Mouse (Mus musculus): ENCODE data around the gene Rcan2.

DNA sequence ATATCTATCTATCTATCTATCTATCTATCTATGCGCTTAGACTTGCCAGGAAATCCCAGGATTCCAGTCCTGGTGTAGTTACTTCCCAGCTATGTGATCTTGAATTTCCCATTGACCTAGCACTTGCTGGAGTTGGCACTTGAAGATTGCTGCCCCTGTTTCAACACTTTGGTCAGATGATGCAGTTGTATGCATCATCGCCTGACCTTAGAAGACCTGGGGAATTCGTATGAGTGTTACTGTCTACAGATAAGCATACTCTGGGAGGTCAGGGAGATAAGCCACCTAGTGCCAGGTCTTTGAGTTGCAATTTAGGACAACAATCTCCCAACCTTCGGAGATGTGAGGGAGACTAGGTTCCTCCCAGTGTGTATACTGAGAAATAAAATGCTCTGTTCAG is 5.7 kb downstream of the Rcan2 start:
- no peak for TF ChIP-seq POLR2A (IDR thresholded peaks at IDR 0.05; ENCODE audit: extremely low read depth, insufficient read depth, low read length)
- peak; percentile 9; the same call in 1 of the 2 replicates for TF ChIP-seq CTCF (IDR thresholded peaks at IDR 0.05; ENCODE audit: extremely low read depth, insufficient read depth, low read length)
